Mouse (Mus musculus) embryonic fibroblast, embryonic 13.5 days (primary cell): Measurements from ENCODE around the gene Dnajb7.

Experiments used
- CTCF ChIP-seq: IDR thresholded peaks from 2 replicates; pipeline ENCODE4 v1.5.1; 2011; ENCODE audit warnings: mild to moderate bottlenecking, control low read depth, low read length, moderate library complexity, borderline replicate concordance; ENCODE audit not compliant: insufficient read depth
- POLR2A ChIP-seq: IDR thresholded peaks from 2 replicates; pipeline ENCODE4 v1.6.1; 2011; ENCODE audit warnings: low read depth, mild to moderate bottlenecking, control low read depth, low read length, moderate library complexity

DNA sequence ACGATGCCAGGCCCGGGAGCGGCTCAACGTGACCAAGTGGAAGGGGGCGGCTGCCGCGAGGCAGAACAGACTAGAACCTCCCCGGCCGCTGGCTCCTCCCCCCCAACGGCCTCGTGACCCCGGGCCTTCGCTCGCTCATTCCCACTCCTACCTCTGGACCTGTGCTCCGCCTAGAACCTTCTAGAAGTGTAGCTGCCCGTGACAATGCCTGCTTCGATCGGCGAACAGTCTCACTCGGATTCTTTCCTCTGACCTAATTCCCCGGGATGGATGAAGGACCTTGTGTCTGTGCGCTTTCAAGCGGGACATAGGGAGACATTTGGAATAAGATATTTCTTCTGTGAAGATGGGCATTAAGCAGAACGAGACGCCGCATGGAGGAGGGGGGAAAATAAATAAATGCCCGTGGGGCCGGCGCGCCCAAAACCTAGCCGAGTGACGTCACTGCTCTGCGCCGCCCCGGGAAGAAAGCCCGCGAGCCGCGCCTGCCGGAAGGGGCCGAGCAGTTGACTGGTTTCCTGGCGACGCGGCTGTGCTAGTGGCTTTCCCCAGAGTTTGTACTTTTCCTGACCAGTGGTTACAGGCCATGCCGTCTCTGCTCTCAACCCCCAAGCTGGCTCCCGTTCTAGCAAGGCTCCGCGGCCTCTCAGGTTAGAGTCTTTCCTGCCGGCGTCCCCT, 8.3 kb downstream of the Dnajb7 start, which contains the start of the genes St13 and Xpnpep3:
- TF ChIP-seq CTCF = no peak
- TF ChIP-seq POLR2A = peak; percentile 76
